Mouse (Mus musculus): ENCODE measurements around the gene Mog.
"Not testable (repeated sequence)": the region's sequence is repeated elsewhere in the genome, so short reads cannot be mapped to it uniquely, and the experiment has no call there.

Gene Mog

GRCm38 (mm10) chr17:37046312-37047112 lies 23.3 kb upstream of the Mog start:
- in situ Hi-C loops (cut with MboI, MseI), result loop anchor here in 1 of 2 experiments (5.0 kb wide), 1 partner anchor 79 kb away; no protein-coding TSS in a partner anchor

- in situ Hi-C loops (cut with MboI, MseI), result loop anchor here in 1 of 2 experiments (5.0 kb wide), 1 partner anchor 78 kb away; no protein-coding TSS in a partner anchor
These were observed 22.6 kb upstream of the Mog start, which contains the start of gene Gabbr1 for GRCm38 (mm10) chr17:37045611-37046311. Gene Gabbr1, plus strand, starts transcription at chr17:37045966.

- in situ Hi-C loops (cut with MboI, MseI), result loop anchor here in 1 of 2 experiments (5.0 kb wide), 1 partner anchor 77 kb away; no protein-coding TSS in a partner anchor
These were observed 21.6 kb upstream of the Mog start for GRCm38 (mm10) chr17:37044651-37045244.

- in situ Hi-C loops (cut with MboI, MseI), result no loop called here
These were observed 16.1 kb upstream of the Mog start for GRCm38 (mm10) chr17:37039127-37039894.

- in situ Hi-C loops (cut with MboI, MseI), result loop anchor here in 1 of 2 experiments (5.0 kb wide), 1 partner anchor 77 kb away; the partner anchor contains the start of gene Ppp1r11
These were observed 6.0 kb upstream of the Mog start for GRCm38 (mm10) chr17:37029162-37029561.

- in situ Hi-C loops (cut with MboI, MseI), result loop anchor here in 1 of 2 experiments (5.0 kb wide), 1 partner anchor 76 kb away; the partner anchor contains the start of gene Ppp1r11
These were observed 5.5 kb upstream of the Mog start for GRCm38 (mm10) chr17:37028683-37029120.

- in situ Hi-C loops (cut with MboI, MseI), result loop anchor here in 1 of 2 experiments (5.0 kb wide), 1 partner anchor 76 kb away; the partner anchor contains the start of gene Ppp1r11
These were observed 5.0 kb upstream of the Mog start for GRCm38 (mm10) chr17:37028212-37028611.

GRCm38 (mm10) chr17:37027486-37027885 lies 4.3 kb upstream of the Mog start:
- in situ Hi-C loops (cut with MboI, MseI), result loop anchor here in 1 of 2 experiments (5.0 kb wide), 1 partner anchor 75 kb away; the partner anchor contains the start of gene Ppp1r11

- in situ Hi-C loops (cut with MboI, MseI), result loop anchor here in 1 of 2 experiments (5.0 kb wide), 1 partner anchor 74 kb away; the partner anchor contains the start of gene Ppp1r11
These were observed 3.2 kb upstream of the Mog start for GRCm38 (mm10) chr17:37026425-37026824.

GRCm38 (mm10) chr17:37019242-37019641 lies 4.0 kb downstream of the Mog start:
- in situ Hi-C loops (cut with MboI, MseI), result not testable (repeated sequence)

- in situ Hi-C loops (cut with MboI, MseI), result no loop called here
These were observed 4.9 kb downstream of the Mog start for GRCm38 (mm10) chr17:37018328-37018727.

- in situ Hi-C loops (cut with MboI, MseI), result no loop called here
These were observed 6.9 kb downstream of the Mog start for GRCm38 (mm10) chr17:37016333-37016732.

GRCm38 (mm10) chr17:37012141-37012540 lies 11.1 kb downstream of the Mog start:
- in situ Hi-C loops (cut with MboI, MseI), result no loop called here

- in situ Hi-C loops (cut with MboI, MseI), result no loop called here
These were observed 11.5 kb downstream of the Mog start for GRCm38 (mm10) chr17:37011719-37012118.

GRCm38 (mm10) chr17:37009460-37010042 lies 13.6 kb downstream of the Mog start:
- in situ Hi-C loops (cut with MboI, MseI), result no loop called here

GRCm38 (mm10) chr17:37008161-37008560 lies 15.0 kb downstream of the Mog start:
- in situ Hi-C loops (cut with MboI, MseI), result no loop called here

GRCm38 (mm10) chr17:37003366-37003765 lies 19.8 kb downstream of the Mog start:
- in situ Hi-C loops (cut with MboI, MseI), result no loop called here

GRCm38 (mm10) chr17:37002364-37003330 lies 20.6 kb downstream of the Mog start:
- in situ Hi-C loops (cut with MboI, MseI), result no loop called here

GRCm38 (mm10) chr17:37000863-37001262 lies 22.3 kb downstream of the Mog start, which contains the start of gene Zfp57:
Gene Zfp57, plus strand, starts transcription at chr17:37001163.
- in situ Hi-C loops (cut with MboI, MseI), result no loop called here

Data from T-helper 17 cell (primary cell).